Mouse (Mus musculus) cortical plate, adult 2 months (tissue): Measurements from ENCODE around the gene Pabpn1l.

ENCODE experiments used
- CTCF ChIP-seq: fragments of 200-500 bp; IDR thresholded peaks from 2 replicates; pipeline ENCODE4 v1.5.1; 2011; ENCODE audit warnings: mild to moderate bottlenecking, control low read depth, low read length; ENCODE audit not compliant: insufficient read depth; ENCODE audit errors: extremely low read depth
- POLR2A ChIP-seq: fragments of 200-500 bp; IDR thresholded peaks from 2 replicates; pipeline ENCODE4 v1.6.1; 2011; ENCODE audit warnings: mild to moderate bottlenecking, low read length, control low read depth; ENCODE audit not compliant: insufficient read depth; ENCODE audit errors: extremely low read depth

GRCm38 (mm10) chr8:122671894-122672293 lies 49.4 kb upstream of the Pabpn1l start:
- TF ChIP-seq POLR2A (no peak), CTCF (no peak)
